24 mouse cellular contexts compared by ENCODE assay signal in genomic region chr2:164676916-164677685, GRCm38 (mm10). TPM values are rescaled to one million over a fixed set of nuclear protein-coding genes. Genes with fewer than 3 reads are reported as not detected.
"Had no signal": no experiment of that assay in that cellular context is flagged by ENCODE, and none has a peak within 500 bp of the region (broad histone marks: within the 10 kb centered on the region; RNA-seq: fewer than 3 reads in every experiment).

No protein-coding gene starts in this region.

- H3K36me3 ChIP-seq: limb, embryonic 13.5 days; liver, embryonic 12.5 days; lung, embryonic 15.5 days; midbrain, embryonic 10.5 days; neural tube, embryonic 15.5 days; stomach, embryonic 15.5 days had no signal

- H3K27me3 ChIP-seq: limb, embryonic 13.5 days; liver, embryonic 12.5 days; lung, embryonic 15.5 days; neural tube, embryonic 15.5 days; stomach, embryonic 15.5 days had no signal

- DNase-seq: kidney, adult 11 months; kidney, adult 9 months; kidney, postnatal 4 days; left cerebral cortex, postnatal 4 days; midbrain, embryonic 14.5 days; retina, postnatal 1 day; right cerebral cortex, postnatal 4 days; thymus, adult 18-20 months; thymus, postnatal 14 days had no signal

- H3K27ac ChIP-seq: kidney, postnatal 0 days; layer of hippocampus, adult 2 months; limb, embryonic 13.5 days; liver, embryonic 12.5 days; lung, embryonic 15.5 days; midbrain, embryonic 10.5 days; neural tube, embryonic 15.5 days; stomach, embryonic 15.5 days had no signal

- H3K4me3 ChIP-seq: layer of hippocampus, adult 2 months; limb, embryonic 13.5 days; liver, embryonic 12.5 days; lung, embryonic 15.5 days; midbrain, embryonic 10.5 days; myocyte; neural tube, embryonic 15.5 days; stomach, embryonic 15.5 days had no signal

RNA-seq across cellular contexts. Expression of gene Wfdc11, which starts 3.2 kb away (rescaled TPM):
- total RNA-seq: layer of hippocampus, adult 2 months; layer of hippocampus, postnatal 14 days; left cerebral cortex, adult 18-20 months; left cerebral cortex, postnatal 10 days; left cerebral cortex, postnatal 4 days had no signal
- polyA plus RNA-seq: kidney, postnatal 0 days; limb, embryonic 13.5 days; liver, embryonic 12.5 days; liver, embryonic 16.5 days; lung, embryonic 15.5 days; midbrain, embryonic 10.5 days; midbrain, embryonic 14.5 days; myocyte; neural tube, embryonic 11.5 days; neural tube, embryonic 15.5 days; spleen, adult 2 months; stomach, embryonic 15.5 days had no signal

RNA-seq across cellular contexts. Expression of gene Wfdc13, which starts 7.8 kb away (rescaled TPM):
- total RNA-seq: layer of hippocampus, adult 2 months; layer of hippocampus, postnatal 14 days; left cerebral cortex, adult 18-20 months; left cerebral cortex, postnatal 10 days; left cerebral cortex, postnatal 4 days had no signal
- polyA plus RNA-seq: liver, embryonic 12.5 days; liver, embryonic 16.5 days; midbrain, embryonic 10.5 days; midbrain, embryonic 14.5 days; neural tube, embryonic 11.5 days; neural tube, embryonic 15.5 days; spleen, adult 2 months had no signal

RNA-seq across cellular contexts. Expression of gene Wfdc9, which starts 20.7 kb away (rescaled TPM):
- total RNA-seq: layer of hippocampus, adult 2 months; layer of hippocampus, postnatal 14 days; left cerebral cortex, adult 18-20 months; left cerebral cortex, postnatal 10 days; left cerebral cortex, postnatal 4 days had no signal
- polyA plus RNA-seq: kidney, postnatal 0 days; limb, embryonic 13.5 days; liver, embryonic 12.5 days; liver, embryonic 16.5 days; lung, embryonic 15.5 days; midbrain, embryonic 10.5 days; midbrain, embryonic 14.5 days; myocyte; neural tube, embryonic 11.5 days; neural tube, embryonic 15.5 days; spleen, adult 2 months; stomach, embryonic 15.5 days had no signal

RNA-seq across cellular contexts. Expression of gene Spint4, which starts 21.2 kb away (rescaled TPM):
- total RNA-seq: layer of hippocampus, adult 2 months; layer of hippocampus, postnatal 14 days; left cerebral cortex, adult 18-20 months; left cerebral cortex, postnatal 10 days; left cerebral cortex, postnatal 4 days had no signal
- polyA plus RNA-seq: limb, embryonic 13.5 days; liver, embryonic 12.5 days; liver, embryonic 16.5 days; lung, embryonic 15.5 days; midbrain, embryonic 10.5 days; midbrain, embryonic 14.5 days; myocyte; neural tube, embryonic 11.5 days; neural tube, embryonic 15.5 days; spleen, adult 2 months; stomach, embryonic 15.5 days had no signal

RNA-seq across cellular contexts. Expression of gene Wfdc10, which starts 21.3 kb away (rescaled TPM):
- total RNA-seq: layer of hippocampus, adult 2 months; layer of hippocampus, postnatal 14 days; left cerebral cortex, adult 18-20 months; left cerebral cortex, postnatal 10 days; left cerebral cortex, postnatal 4 days had no signal
- polyA plus RNA-seq: limb, embryonic 13.5 days; liver, embryonic 12.5 days; liver, embryonic 16.5 days; lung, embryonic 15.5 days; midbrain, embryonic 10.5 days; midbrain, embryonic 14.5 days; myocyte; neural tube, embryonic 11.5 days; neural tube, embryonic 15.5 days; spleen, adult 2 months had no signal
